Comparison of ENCODE assay signal across 8 mouse cellular contexts in genomic region chr19:11965023-11965942, GRCm38 (mm10). TPM values are rescaled to one million over a fixed set of nuclear protein-coding genes. Genes with fewer than 3 reads are reported as not detected.
A peak's percentile ranks its signal among the peaks of the same experiment; 100 is the strongest.
DNase-seq lines count a peak whose midpoint lies in the region; ATAC-seq lines count a peak whose summit lies in the region.

Gene Osbp (plus strand): TSS chr19:11965941.

- under 1% methylated on average over 52 of the region's 59 CpGs for WGBS in intestine, embryonic 14.5 days

- peak; percentile 98 for ATAC-seq in intestine, embryonic 14.5 days (replicated peaks; ENCODE audit: low FRiP score, low TSS enrichment, low read depth)

- peaks cover 5% of the 10 kb centered on the region; the same call in 1 of the 2 replicates for H3K36me3 ChIP-seq in intestine, embryonic 14.5 days (ENCODE audit: control insufficient read depth, insufficient read depth, low read length)

- H3K4me1 ChIP-seq in intestine, embryonic 14.5 days (replicated peaks; ENCODE audit: control insufficient read depth, insufficient read depth, low read length), result peaks cover 18% of the 10 kb centered on the region

- H3K4me2 ChIP-seq in intestine, embryonic 14.5 days (ENCODE audit: low read length), result peak within 1 kb of the TSS; percentile 92

- peak within 1 kb of the TSS; percentile 77 for H3K27ac ChIP-seq in intestine, embryonic 14.5 days (ENCODE audit: low read depth)

- peak; percentile 95 to 96 for DNase-seq in adrenal gland, adult 18-20 months (ENCODE audit: low spot score in 2 of 2)
- DNase-seq in embryo, embryonic 11 days, result peak; percentile 99
- DNase-seq in gastrocnemius, postnatal 25 days, result peak; percentile 100
- peak; percentile 93 for DNase-seq in intestine, embryonic 14.5 days (ENCODE audit: low spot score)
- peak; percentile 100 for DNase-seq in left cerebral cortex, postnatal 14 days (ENCODE audit: low spot score in 2 of 2)
- peak; percentile 100 for DNase-seq in mesoderm, embryonic 11.5 days (ENCODE audit: low read depth, low spot score)
- DNase-seq in right cerebral cortex, postnatal 36 days (ENCODE audit: low spot score in 2 of 2), result peak; percentile 100
- DNase-seq in yolk sac, embryonic 10.5 days (ENCODE audit: low spot score), result peak; percentile 99

- H3K9me3 ChIP-seq in intestine, embryonic 14.5 days (ENCODE audit: control insufficient read depth, low read length), result no peaks in the 10 kb centered on the region

- H3K9ac ChIP-seq in intestine, embryonic 14.5 days (ENCODE audit: low read length), result peak within 1 kb of the TSS; percentile 83

- intact Hi-C loops in left cerebral cortex, postnatal 14 days (cut with DNase I), result loop anchor here (5.0 kb wide), 1 partner anchor 42 kb away; no protein-coding TSS in a partner anchor

- no peaks in the 10 kb centered on the region for H3K27me3 ChIP-seq in intestine, embryonic 14.5 days (replicated peaks; ENCODE audit: control insufficient read depth, insufficient read depth, low read length)

- peak within 1 kb of the TSS; percentile 86 for H3K4me3 ChIP-seq in intestine, embryonic 14.5 days (ENCODE audit: low read depth, low read length)

RNA-seq across cellular contexts. Expression of gene Osbp, which starts in this region (rescaled TPM):
- total RNA-seq in adrenal gland, adult 18-20 months (2021), result 10 to 100 TPM; 61.3 to 90.1 TPM
- total RNA-seq in gastrocnemius, postnatal 25 days (2021), result 10 to 100 TPM; 56.9 to 63.4 TPM
- 8.8 and 9.0 TPM in 2 replicates for polyA plus RNA-seq in intestine, embryonic 14.5 days (2014; fragmentation: Nextera tagmentation; extraction: Ambion mirVana)
- total RNA-seq in left cerebral cortex, postnatal 14 days (2021), result 10 to 100 TPM; 57.0 to 60.3 TPM

Comparison
In these comparisons a context has a peak if more than half of its experiments do, and no peak if none do; other contexts are left out.
1. Peak in every context shown above with its lines: DNase-seq, ATAC-seq, H3K4me3 ChIP-seq and H3K27ac ChIP-seq.